Mouse (Mus musculus): ENCODE measurements around the gene Idh3b.

Idh3b gene

GRCm38 (mm10) chr2:130283854-130284654 lies at the start of gene Idh3b:
Idh3b (minus strand) TSS chr2:130284547.
- peak; percentile 85 to 86 for DNase-seq (ENCODE audit: low spot score in 2 of 2)

GRCm38 (mm10) chr2:130329502-130329901 lies 45.2 kb upstream of the Idh3b start:
- no peak for DNase-seq (ENCODE audit: low spot score in 2 of 2)

GRCm38 (mm10) chr2:130327057-130327456 lies 42.7 kb upstream of the Idh3b start:
- DNase-seq (ENCODE audit: low spot score in 2 of 2), result no peak

GRCm38 (mm10) chr2:130303014-130303413 lies 18.7 kb upstream of the Idh3b start:
- DNase-seq (ENCODE audit: low spot score in 2 of 2), result no peak

- DNase-seq (ENCODE audit: low spot score in 2 of 2), result no peak
Measured at GRCm38 (mm10) chr2:130297580-130297979, 13.2 kb upstream of the Idh3b start.

GRCm38 (mm10) chr2:130296134-130296745 lies 11.9 kb upstream of the Idh3b start:
- DNase-seq (ENCODE audit: low spot score in 2 of 2), result no peak

- peak; percentile 20 to 30 for DNase-seq (ENCODE audit: low spot score in 2 of 2)
Measured at GRCm38 (mm10) chr2:130295331-130296133, 11.2 kb upstream of the Idh3b start.

- no peak for DNase-seq (ENCODE audit: low spot score in 2 of 2)
Measured at GRCm38 (mm10) chr2:130294936-130295277, 10.6 kb upstream of the Idh3b start, which contains the start of gene Ebf4. Ebf4 (plus strand) TSS chr2:130295169.

GRCm38 (mm10) chr2:130294218-130294935 lies 10.0 kb upstream of the Idh3b start:
- no peak for DNase-seq (ENCODE audit: low spot score in 2 of 2)

- no peak for DNase-seq (ENCODE audit: low spot score in 2 of 2)
Measured at GRCm38 (mm10) chr2:130293486-130293885, 9.1 kb upstream of the Idh3b start.

GRCm38 (mm10) chr2:130293009-130293408 lies 8.7 kb upstream of the Idh3b start:
- DNase-seq (ENCODE audit: low spot score in 2 of 2), result no peak

- DNase-seq (ENCODE audit: low spot score in 2 of 2), result peak; percentile 29 to 40
Measured at GRCm38 (mm10) chr2:130291434-130291833, 7.1 kb upstream of the Idh3b start.

GRCm38 (mm10) chr2:130289086-130289485 lies 4.7 kb upstream of the Idh3b start:
- no peak for DNase-seq (ENCODE audit: low spot score in 2 of 2)

GRCm38 (mm10) chr2:130280818-130281217 lies 3.5 kb downstream of the Idh3b start:
- DNase-seq (ENCODE audit: low spot score in 2 of 2), result no peak

GRCm38 (mm10) chr2:130280224-130280623 lies 4.1 kb downstream of the Idh3b start:
- no peak for DNase-seq (ENCODE audit: low spot score in 2 of 2)

- no peak for DNase-seq (ENCODE audit: low spot score in 2 of 2)
Measured at GRCm38 (mm10) chr2:130279600-130280091, 4.7 kb downstream of the Idh3b start.

- peak in 1 of 2 experiments; percentile 49 for DNase-seq (ENCODE audit: low spot score in 2 of 2)
Measured at GRCm38 (mm10) chr2:130275649-130276048, 8.7 kb downstream of the Idh3b start.

- DNase-seq (ENCODE audit: low spot score in 2 of 2), result no peak
Measured at GRCm38 (mm10) chr2:130274862-130275261, 9.5 kb downstream of the Idh3b start.

- peak; percentile 98 to 99 for DNase-seq (ENCODE audit: low spot score in 2 of 2)
Measured at GRCm38 (mm10) chr2:130274149-130274861, 10.0 kb downstream of the Idh3b start, which contains the start of gene Nop56. Nop56 (plus strand) TSS chr2:130274430.

- DNase-seq (ENCODE audit: low spot score in 2 of 2), result no peak
Measured at GRCm38 (mm10) chr2:130273732-130274131, 10.6 kb downstream of the Idh3b start.

GRCm38 (mm10) chr2:130268074-130268473 lies 16.3 kb downstream of the Idh3b start:
- no peak for DNase-seq (ENCODE audit: low spot score in 2 of 2)
